Mouse (Mus musculus) heart, postnatal 10 days (tissue): ENCODE measurements around the gene Kcnq1. TPM values are rescaled to one million over a fixed set of nuclear protein-coding genes. Genes with fewer than 3 reads are reported as not detected.
A peak's percentile ranks its signal among the peaks of the same experiment; 100 is the strongest.

ENCODE experiments used
- DNase-seq, 2 experiments: peaks; one replicate each; pipeline ENCODE4 v3.0.0; 2021
- intact Hi-C: fragments of 180-260 bp; cut with DNase I; formaldehyde crosslinking; loops from one replicate; pipeline ENCODE4 v1.15.1; 2025
- total RNA-seq, 2 experiments: library from RNA; stranded (reverse); gene quantifications; 2 replicates each; pipeline ENCODE4 v1.2.3; 2021

Kcnq1 gene
- total RNA-seq, 2 experiments from 2014 or later = 40.9 to 42.0 TPM

GRCm38 (mm10) chr7:143253126-143253871, 147.1 kb downstream of the Kcnq1 start:
- intact Hi-C loops = no loop called here

GRCm38 (mm10) chr7:143254901-143255300, 148.7 kb downstream of the Kcnq1 start:
- DNase-seq = no peak
- intact Hi-C loops = no loop called here

More at GRCm38 (mm10) chr7:143253126-143253871, 147.1 kb downstream of the Kcnq1 start:
- DNase-seq = no peak

GRCm38 (mm10) chr7:143261246-143261645, 155.1 kb downstream of the Kcnq1 start:
- DNase-seq = no peak
- intact Hi-C loops = no loop called here

GRCm38 (mm10) chr7:143263557-143263956, 157.4 kb downstream of the Kcnq1 start:
- intact Hi-C loops = no loop called here
- DNase-seq = no peak

- no peak for DNase-seq
Observed at GRCm38 (mm10) chr7:143263966-143264365, 157.8 kb downstream of the Kcnq1 start.

GRCm38 (mm10) chr7:143265386-143265785, 159.2 kb downstream of the Kcnq1 start:
- intact Hi-C loops = no loop called here
- no peak for DNase-seq

More at GRCm38 (mm10) chr7:143263966-143264365, 157.8 kb downstream of the Kcnq1 start:
- intact Hi-C loops = no loop called here

- intact Hi-C loops = no loop called here
- no peak for DNase-seq
Observed at GRCm38 (mm10) chr7:143265829-143266438, 159.8 kb downstream of the Kcnq1 start.

- DNase-seq = no peak
- intact Hi-C loops = no loop called here
Observed at GRCm38 (mm10) chr7:143273747-143274146, 167.6 kb downstream of the Kcnq1 start.

- intact Hi-C loops = no loop called here
- no peak for DNase-seq
Observed at GRCm38 (mm10) chr7:143275030-143275429, 168.9 kb downstream of the Kcnq1 start.

- DNase-seq = no peak
- intact Hi-C loops = no loop called here
Observed at GRCm38 (mm10) chr7:143283625-143284024, 177.5 kb downstream of the Kcnq1 start.

GRCm38 (mm10) chr7:143284866-143285265, 178.7 kb downstream of the Kcnq1 start:
- intact Hi-C loops = no loop called here
- no peak for DNase-seq

GRCm38 (mm10) chr7:143285440-143285839, 179.3 kb downstream of the Kcnq1 start:
- no peak for DNase-seq
- intact Hi-C loops = no loop called here

GRCm38 (mm10) chr7:143286532-143287290, 180.5 kb downstream of the Kcnq1 start:
- intact Hi-C loops = no loop called here
- DNase-seq = no peak

- no peak for DNase-seq
Observed at GRCm38 (mm10) chr7:143288135-143288534, 182.0 kb downstream of the Kcnq1 start.

GRCm38 (mm10) chr7:143289082-143289849, 183.1 kb downstream of the Kcnq1 start:
- intact Hi-C loops = no loop called here

More at GRCm38 (mm10) chr7:143288135-143288534, 182.0 kb downstream of the Kcnq1 start:
- intact Hi-C loops = no loop called here

GRCm38 (mm10) chr7:143294690-143295355, 188.7 kb downstream of the Kcnq1 start:
- DNase-seq = peak in 1 of 2 experiments; percentile 25
- intact Hi-C loops = loop anchor here (2.0 kb wide), 1 partner anchor 168 kb away; no protein-coding TSS in a partner anchor

More at GRCm38 (mm10) chr7:143289082-143289849, 183.1 kb downstream of the Kcnq1 start:
- no peak for DNase-seq

GRCm38 (mm10) chr7:143295356-143296000, 189.3 kb downstream of the Kcnq1 start:
- DNase-seq = peak; percentile 45 to 49
- intact Hi-C loops = loop anchor here (2.0 kb wide), 1 partner anchor 167 kb away; no protein-coding TSS in a partner anchor

- peak in 1 of 2 experiments; percentile 27 for DNase-seq
- intact Hi-C loops = no loop called here
Observed at GRCm38 (mm10) chr7:143296001-143296379, 189.8 kb downstream of the Kcnq1 start.

- intact Hi-C loops = no loop called here
- DNase-seq = peak; percentile 93 to 96
Observed at GRCm38 (mm10) chr7:143296384-143296801, 190.2 kb downstream of the Kcnq1 start.
